In the genomic region with DNA sequence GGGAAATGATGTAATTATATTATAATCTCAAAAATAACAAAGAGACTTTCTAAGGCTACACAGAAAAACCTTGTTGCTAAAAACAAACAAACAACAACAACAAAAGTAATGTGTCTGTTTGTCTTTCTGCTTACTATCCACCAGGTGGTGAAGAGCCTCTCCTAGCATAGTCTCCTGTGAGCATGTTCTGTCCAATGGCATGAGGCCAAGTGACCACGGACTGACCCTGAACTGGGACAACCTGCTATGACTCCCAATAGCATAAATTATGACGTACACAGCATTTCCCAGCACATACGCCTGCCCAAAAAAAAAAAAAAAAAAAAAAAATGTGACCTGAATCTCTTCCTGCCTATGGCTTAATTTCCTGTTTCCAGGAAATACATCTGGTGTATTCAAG, we compare ENCODE assay signal across 13 mouse cellular contexts. TPM values are rescaled to one million over a fixed set of nuclear protein-coding genes. Genes with fewer than 3 reads are reported as not detected.
DNase-seq lines count a peak whose midpoint lies in the region; ATAC-seq and TF ChIP-seq lines count a peak whose summit lies in the region.
"Had no signal": no experiment of that assay in that cellular context is flagged by ENCODE, and none has a peak within 500 bp of the region (broad histone marks: within the 10 kb centered on the region; RNA-seq: fewer than 3 reads in every experiment).

No protein-coding gene starts in this region.

- no peak overlapping the region for H3K9ac ChIP-seq in kidney, embryonic 14.5 days (ENCODE audit: low read depth, low read length)
- H3K9ac ChIP-seq in lung, postnatal 0 days (replicated peaks; ENCODE audit: low read depth), result no peak overlapping the region
- H3K9ac ChIP-seq in neural tube, embryonic 15.5 days (replicated peaks), result no peak overlapping the region
- H3K9ac ChIP-seq: heart, embryonic 13.5 days had no signal

- WGBS in kidney, embryonic 14.5 days, result 47% methylated on average over 3 of the region's 3 CpGs
- 60% methylated on average over 3 of the region's 3 CpGs for WGBS in lung, postnatal 0 days
- WGBS in neural tube, embryonic 15.5 days, result 48% methylated on average over 3 of the region's 3 CpGs

- H3K36me3 ChIP-seq in kidney, embryonic 14.5 days (ENCODE audit: control insufficient read depth, insufficient read depth, low read length), result no peaks in the 10 kb centered on the region
- no peaks in the 10 kb centered on the region for H3K36me3 ChIP-seq in lung, postnatal 0 days (ENCODE audit: insufficient read depth, low read length)
- no peaks in the 10 kb centered on the region for H3K36me3 ChIP-seq in neural tube, embryonic 15.5 days
- H3K36me3 ChIP-seq: forebrain, embryonic 10.5 days; heart, embryonic 13.5 days; limb, embryonic 10.5 days had no signal

- TF ChIP-seq CTCF in lung, postnatal 0 days (IDR thresholded peaks at IDR 0.05), result peak; percentile 32; the same call in 1 of the 2 replicates

- H3K4me1 ChIP-seq in kidney, embryonic 14.5 days (ENCODE audit: control insufficient read depth, insufficient read depth, low read length), result peaks cover 7% of the 10 kb centered on the region; the same call in 1 of the 2 replicates
- H3K4me1 ChIP-seq in lung, postnatal 0 days (ENCODE audit: insufficient read depth, low read depth, low read length), result no peaks in the 10 kb centered on the region
- H3K4me1 ChIP-seq in neural tube, embryonic 15.5 days, result peaks cover 3% of the 10 kb centered on the region

- no peak overlapping the region for H3K4me2 ChIP-seq in kidney, embryonic 14.5 days (replicated peaks; ENCODE audit: low read depth, low read length)
- no peak overlapping the region for H3K4me2 ChIP-seq in lung, postnatal 0 days (replicated peaks; ENCODE audit: low read depth, low read length)
- H3K4me2 ChIP-seq in neural tube, embryonic 15.5 days, result no peak overlapping the region
- H3K4me2 ChIP-seq: heart, embryonic 13.5 days had no signal

- H3K27ac ChIP-seq in kidney, embryonic 14.5 days (ENCODE audit: low read depth, low read length), result no peak overlapping the region
- no peak overlapping the region for H3K27ac ChIP-seq in lung, postnatal 0 days (ENCODE audit: low read length)
- H3K27ac ChIP-seq in neural tube, embryonic 15.5 days (replicated peaks), result no peak overlapping the region
- H3K27ac ChIP-seq: forebrain, embryonic 10.5 days; heart, embryonic 13.5 days; limb, embryonic 10.5 days had no signal

- no peaks in the 10 kb centered on the region for H3K9me3 ChIP-seq in kidney, embryonic 14.5 days (ENCODE audit: control insufficient read depth, low read length)
- H3K9me3 ChIP-seq in lung, postnatal 0 days (ENCODE audit: low read length), result no peaks in the 10 kb centered on the region
- no peaks in the 10 kb centered on the region for H3K9me3 ChIP-seq in neural tube, embryonic 15.5 days (replicated peaks)
- H3K9me3 ChIP-seq: forebrain, embryonic 10.5 days; heart, embryonic 13.5 days; limb, embryonic 10.5 days had no signal

- H3K4me3 ChIP-seq in kidney, embryonic 14.5 days (ENCODE audit: low read length), result no peak overlapping the region
- H3K4me3 ChIP-seq in lung, postnatal 0 days (ENCODE audit: low read depth, low read length), result no peak overlapping the region
- H3K4me3 ChIP-seq in neural tube, embryonic 15.5 days (replicated peaks), result no peak overlapping the region
- H3K4me3 ChIP-seq: forebrain, embryonic 10.5 days; heart, embryonic 13.5 days; limb, embryonic 10.5 days had no signal

- DNase-seq in kidney, adult 18-20 months, result peak; percentile 60
- DNase-seq in adrenal gland, adult 18-20 months (ENCODE audit: low spot score in 2 of 2), result peak; percentile 39 to 70
- DNase-seq in adrenal gland, postnatal 36 days, result peak; percentile 86 to 92
- DNase-seq in lung, postnatal 0 days (ENCODE audit: low spot score), result peak; percentile 47
- no peak for DNase-seq in MN1 (ENCODE audit: low spot score)
- DNase-seq in layer of hippocampus, adult 11-12 months (ENCODE audit: low spot score), result no peak

- TF ChIP-seq EP300 in lung, postnatal 0 days (IDR thresholded peaks at IDR 0.05), result peak; percentile 74

- no peak for ATAC-seq in kidney, embryonic 14.5 days (ENCODE audit: low FRiP score, low TSS enrichment)
- ATAC-seq in lung, postnatal 0 days, result peak; percentile 43; the same call in 1 of the 2 replicates
- no peak for ATAC-seq in neural tube, embryonic 15.5 days (ENCODE audit: low FRiP score)
- ATAC-seq: intestine, embryonic 16.5 days had no signal

- H3K27me3 ChIP-seq in kidney, embryonic 14.5 days (ENCODE audit: control insufficient read depth, insufficient read depth, low read length), result no peaks in the 10 kb centered on the region
- H3K27me3 ChIP-seq in lung, postnatal 0 days (replicated peaks; ENCODE audit: insufficient read depth, low read length), result no peaks in the 10 kb centered on the region
- H3K27me3 ChIP-seq in neural tube, embryonic 15.5 days (replicated peaks), result no peaks in the 10 kb centered on the region
- H3K27me3 ChIP-seq: heart, embryonic 13.5 days had no signal

RNA-seq across cellular contexts. Expression of a gene that starts 35.0 kb away (rescaled TPM):
- polyA plus RNA-seq in kidney, embryonic 14.5 days (2014; fragmentation: Nextera tagmentation; extraction: Ambion mirVana), result 5.8 and 15.1 TPM in 2 replicates
- total RNA-seq in adrenal gland, adult 18-20 months (2021), result 1 to 10 TPM; 5.7 to 7.9 TPM
- 1 to 10 TPM; 2.5 to 4.5 TPM for total RNA-seq in adrenal gland, postnatal 36 days (2021)
- polyA plus RNA-seq in lung, postnatal 0 days (2015; fragmentation: Nextera tagmentation; extraction: Ambion mirVana), result 8.9 and 13.4 TPM in 2 replicates
- 0.99 and 3.8 TPM in 2 replicates for polyA plus RNA-seq in neural tube, embryonic 15.5 days (2015; fragmentation: Nextera tagmentation; extraction: Ambion mirVana)
- total RNA-seq: megakaryocyte progenitor cell, adult 5-6 weeks had no signal

RNA-seq across cellular contexts. Expression of a gene that starts 35.0 kb away (rescaled TPM):
- 1.8 and 2.6 TPM in 2 replicates for polyA plus RNA-seq in kidney, embryonic 14.5 days (2014; fragmentation: Nextera tagmentation; extraction: Ambion mirVana)
- total RNA-seq in adrenal gland, adult 18-20 months (2021), result 1 to 10 TPM; 1.4 to 1.7 TPM
- 1 to 10 TPM; 1.6 TPM for total RNA-seq in adrenal gland, postnatal 36 days (2021)
- polyA plus RNA-seq in lung, postnatal 0 days (2015; fragmentation: Nextera tagmentation; extraction: Ambion mirVana), result 4.3 and 5.7 TPM in 2 replicates
- 0.29 and 0.98 TPM in 2 replicates for polyA plus RNA-seq in neural tube, embryonic 15.5 days (2015; fragmentation: Nextera tagmentation; extraction: Ambion mirVana)
- total RNA-seq: megakaryocyte progenitor cell, adult 5-6 weeks had no signal

RNA-seq across cellular contexts. Expression of a gene that starts 48.6 kb away (rescaled TPM):
- polyA plus RNA-seq in kidney, embryonic 14.5 days (2014; fragmentation: Nextera tagmentation; extraction: Ambion mirVana), result 27.7 and 39.9 TPM in 2 replicates
- 10 to 100 TPM; 10.6 to 16.6 TPM for total RNA-seq in adrenal gland, adult 18-20 months (2021)
- 10 to 100 TPM; 21.0 to 26.4 TPM for total RNA-seq in adrenal gland, postnatal 36 days (2021)
- 28.3 and 33.0 TPM in 2 replicates for polyA plus RNA-seq in lung, postnatal 0 days (2015; fragmentation: Nextera tagmentation; extraction: Ambion mirVana)
- 16.0 and 16.7 TPM in 2 replicates for polyA plus RNA-seq in neural tube, embryonic 15.5 days (2015; fragmentation: Nextera tagmentation; extraction: Ambion mirVana)

Comparison
In these comparisons a context has a peak if more than half of its experiments do, and no peak if none do; other contexts are left out.
1. DNase-seq: peak in kidney, adult 18-20 months (single experiment), adrenal gland, adult 18-20 months (2 of 2), adrenal gland, postnatal 36 days (2 of 2) and lung, postnatal 0 days (single experiment); none in MN1 (single experiment) and layer of hippocampus, adult 11-12 months (single experiment).